Mouse (Mus musculus): ENCODE measurements at regions not wholly inside any gene's neighbourhood (a gene's known extent, or its start where the extent isn't known, plus 50 kb on each side); places are given as distances from the start of the nearest gene placed in this dataset.
"Not testable (repeated sequence)": the region's sequence is repeated elsewhere in the genome, so short reads cannot be mapped to it uniquely, and the experiment has no call there.

DNA sequence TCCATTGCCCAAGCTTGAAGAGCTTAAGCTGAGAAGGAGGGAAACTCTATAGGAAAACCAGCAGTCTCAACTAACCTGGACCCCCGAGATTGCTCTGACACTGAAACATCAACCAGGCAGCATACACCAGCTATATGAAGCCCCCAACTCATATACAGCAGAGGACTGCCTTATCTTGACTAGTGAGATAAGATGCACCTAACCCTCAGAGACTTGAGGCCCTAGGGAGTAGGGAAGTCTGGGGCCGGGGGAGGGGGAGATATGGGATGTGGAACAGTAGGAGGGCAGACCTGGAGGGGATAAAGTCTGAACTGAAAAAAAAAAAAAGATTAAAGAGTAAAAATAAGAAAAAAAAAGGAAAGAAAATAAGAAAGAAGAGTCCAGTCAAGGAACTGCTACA is 540.5 kb upstream of the Pkdcc start:
- DNase-seq (ENCODE audit: low spot score) = no peak

DNA sequence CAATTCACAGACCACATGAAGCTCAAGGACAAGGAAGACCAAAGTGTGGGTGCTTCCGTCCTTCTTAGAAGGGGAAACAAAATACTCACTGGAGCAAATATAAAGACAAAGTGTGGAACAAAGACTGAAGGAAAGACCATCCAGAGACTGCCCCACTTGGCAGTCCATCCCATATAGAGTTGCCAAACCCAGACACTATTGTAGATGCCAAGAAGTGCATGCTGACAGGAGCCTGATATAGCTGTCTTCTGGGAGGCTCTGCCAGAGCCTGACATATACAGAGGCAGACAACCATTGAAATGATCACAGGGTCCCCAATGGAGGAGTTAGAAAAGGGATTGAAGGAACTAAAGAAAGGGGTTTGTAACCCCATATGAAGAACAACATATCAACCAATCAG is 548.5 kb upstream of the Pkdcc start:
- not testable (repeated sequence) for DNase-seq (ENCODE audit: low spot score)

DNA sequence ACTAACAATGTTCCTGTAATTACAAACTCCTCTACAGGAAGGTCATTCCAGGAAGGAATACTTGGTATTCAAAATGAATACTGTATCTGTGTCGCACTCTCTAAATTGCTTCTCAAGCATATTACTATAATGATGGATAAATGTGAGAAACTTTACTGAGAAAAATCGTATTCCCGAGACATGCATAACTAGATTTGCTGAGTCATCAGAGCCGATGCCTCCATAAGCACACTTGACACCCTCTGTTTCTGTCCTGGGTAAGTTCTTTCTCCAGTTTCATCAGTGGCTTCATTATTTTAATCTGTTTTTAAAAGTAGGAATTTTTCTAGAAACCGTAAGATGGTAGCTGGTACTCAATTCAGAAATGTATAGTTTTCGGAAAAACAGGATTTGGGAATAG is 550.7 kb upstream of the Pkdcc start:
- no peak for DNase-seq (ENCODE audit: low spot score)

DNA sequence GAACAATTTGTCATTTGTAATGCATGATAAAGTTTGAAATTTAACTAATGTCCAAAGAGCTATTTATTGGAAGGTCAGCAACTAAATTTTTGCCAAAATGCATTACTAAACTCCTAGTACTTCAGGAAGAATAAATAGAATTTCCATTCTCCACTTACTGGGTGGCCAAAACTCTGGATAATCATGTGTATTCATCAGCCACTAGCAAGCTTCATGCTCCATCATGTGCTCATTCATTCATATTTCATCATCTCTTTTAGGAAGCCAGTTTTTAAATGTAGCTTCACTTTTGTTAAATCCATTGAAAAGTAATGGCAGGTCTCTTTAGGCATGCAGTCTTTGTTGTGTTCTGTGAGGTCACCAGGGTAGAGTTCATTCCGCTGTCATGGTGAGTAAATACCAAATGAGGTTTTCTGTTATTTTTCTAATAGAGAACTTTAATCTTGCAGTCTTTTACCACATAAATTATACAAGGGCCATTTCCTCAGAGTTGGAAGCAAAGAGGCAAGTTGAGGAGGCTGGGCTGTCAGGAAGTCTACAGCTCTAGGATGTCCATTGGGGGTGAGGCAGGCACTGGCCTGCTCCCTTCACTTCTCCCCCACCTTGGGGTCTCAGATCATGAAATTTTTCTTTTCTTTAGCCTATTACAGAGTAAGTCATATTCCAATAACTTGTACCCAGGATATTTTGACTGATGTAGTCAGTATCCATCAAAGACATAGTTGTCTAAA is 578.5 kb upstream of the Pkdcc start:
- no peak for DNase-seq (ENCODE audit: low spot score)

GRCm38 (mm10) chr17:82635849-82636248 is 579.2 kb upstream of the Pkdcc start:
- DNase-seq (ENCODE audit: low spot score) = no peak

DNA sequence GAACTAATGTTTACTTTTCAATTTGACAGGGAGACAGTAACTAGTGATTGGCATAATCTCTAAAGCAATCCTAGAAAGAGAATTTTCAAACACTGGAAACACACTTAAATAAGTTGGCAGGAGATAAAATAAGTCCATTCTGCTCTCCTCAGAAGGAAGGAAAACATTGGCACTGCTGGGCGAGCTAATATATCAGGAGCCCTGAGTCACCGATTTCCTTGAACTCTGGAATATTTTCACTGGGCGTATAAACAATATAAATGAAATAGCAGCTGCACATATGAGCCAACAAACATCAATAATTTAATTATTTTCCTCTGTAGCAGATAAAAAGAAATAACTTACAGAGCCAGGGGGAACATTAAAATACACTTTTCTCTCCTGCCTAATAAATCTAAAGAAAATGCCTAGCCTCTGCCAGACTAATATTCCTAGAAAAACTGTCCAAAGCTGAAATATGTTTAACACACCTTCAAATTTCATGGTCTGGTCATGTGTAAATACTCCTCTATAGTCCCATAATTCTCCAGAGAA is 608.4 kb upstream of the Pkdcc start:
- no peak for DNase-seq (ENCODE audit: low spot score)

GRCm38 (mm10) chr17:82583801-82584200 is 631.3 kb upstream of the Pkdcc start:
- no peak for DNase-seq (ENCODE audit: low spot score)

- peak; percentile 5 for DNase-seq (ENCODE audit: low spot score)
These were observed 681.6 kb upstream of the Pkdcc start for GRCm38 (mm10) chr17:82533521-82533920.

DNA sequence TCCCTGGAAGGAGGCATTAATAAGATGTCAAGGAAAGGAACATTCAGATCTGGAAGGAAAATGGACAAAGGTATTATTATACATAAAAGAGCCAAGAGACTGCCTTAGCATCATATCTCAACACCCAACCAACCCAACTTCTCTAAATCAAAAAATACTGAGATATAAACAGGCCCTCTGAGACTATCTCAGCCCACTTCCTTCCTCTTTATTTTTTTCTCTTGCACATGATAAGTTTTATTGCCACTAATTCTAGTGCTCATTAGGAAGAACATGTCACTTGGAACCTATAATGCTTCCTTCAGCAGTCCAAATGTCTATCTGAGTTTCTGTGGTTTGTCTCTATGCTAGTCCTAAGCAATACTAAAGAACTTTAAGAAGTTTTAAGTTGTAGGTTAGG is 697.0 kb upstream of the Pkdcc start:
- no peak for DNase-seq (ENCODE audit: low spot score)

- DNase-seq (ENCODE audit: low spot score) = no peak
These were observed 698.2 kb upstream of the Pkdcc start for GRCm38 (mm10) chr17:82516850-82517249.

- no peak for DNase-seq (ENCODE audit: low spot score)
These were observed 701.3 kb upstream of the Pkdcc start for GRCm38 (mm10) chr17:82513816-82514215.

DNA sequence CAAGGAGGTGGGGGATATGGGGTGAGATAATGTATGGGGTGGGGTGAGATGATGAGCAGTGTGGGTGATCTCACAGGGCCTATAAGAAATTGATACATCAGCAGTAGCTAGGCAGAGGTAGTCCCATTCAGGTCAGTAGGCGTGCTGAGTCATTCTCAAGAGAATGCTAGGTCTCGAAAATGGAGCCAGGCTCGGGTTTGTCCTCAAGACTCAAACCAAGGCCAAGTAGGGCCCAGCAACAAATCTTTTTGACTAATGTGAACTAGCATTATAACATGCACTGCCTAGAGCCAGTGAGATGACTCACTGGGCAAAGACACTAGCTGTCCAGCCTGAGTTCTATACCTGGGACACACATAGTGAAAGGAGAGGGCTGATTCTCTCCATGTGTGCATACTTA is 710.8 kb upstream of the Pkdcc start:
- DNase-seq (ENCODE audit: low spot score) = no peak

GRCm38 (mm10) chr17:82485544-82485943 is 729.5 kb upstream of the Pkdcc start:
- DNase-seq (ENCODE audit: low spot score) = no peak

GRCm38 (mm10) chr17:82484609-82485008 is 730.5 kb upstream of the Pkdcc start:
- no peak for DNase-seq (ENCODE audit: low spot score)

DNA sequence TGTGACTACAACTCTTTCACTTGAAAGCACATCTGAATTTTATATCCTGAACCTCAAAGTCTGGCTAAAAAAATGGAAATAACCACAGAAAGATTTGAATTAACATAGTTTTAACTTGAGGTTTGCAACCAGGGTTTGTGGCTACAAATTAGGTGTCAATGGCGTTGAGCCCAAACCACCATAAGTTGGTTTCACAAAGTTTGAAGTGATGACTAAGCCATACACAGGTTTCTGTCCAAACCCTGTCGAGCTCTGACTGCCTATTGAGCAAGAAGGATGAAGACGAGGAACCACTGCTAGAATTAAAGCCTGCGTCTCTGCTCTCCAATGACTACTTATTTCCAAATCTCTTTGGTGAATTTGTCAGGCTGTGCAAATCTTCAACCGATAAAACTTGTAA is 719.8 kb upstream of the Slc8a1 start:
- no peak for DNase-seq (ENCODE audit: low spot score)

- DNase-seq (ENCODE audit: low spot score) = no peak
These were observed 715.7 kb upstream of the Slc8a1 start for GRCm38 (mm10) chr17:82453847-82454246.

DNA sequence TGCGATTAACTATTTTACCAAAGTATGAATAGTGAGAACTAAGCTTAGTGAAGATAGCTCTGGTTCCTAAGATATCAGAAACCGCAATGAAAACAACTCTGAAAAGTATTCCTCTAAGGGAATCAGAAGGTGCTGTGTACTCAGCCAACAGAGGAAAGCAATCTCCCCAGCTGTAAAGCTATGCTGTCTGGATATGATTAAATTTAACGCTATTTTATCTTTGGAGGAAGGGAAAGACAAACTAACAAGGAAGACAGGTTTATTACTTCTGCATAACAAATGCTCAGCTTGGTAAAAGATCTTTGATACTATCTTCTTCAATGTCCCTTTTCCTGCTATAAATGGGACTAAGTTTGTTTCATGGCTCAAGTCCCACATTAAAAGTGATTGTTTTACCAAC is 700.9 kb upstream of the Slc8a1 start:
- no peak for DNase-seq (ENCODE audit: low spot score)

DNA sequence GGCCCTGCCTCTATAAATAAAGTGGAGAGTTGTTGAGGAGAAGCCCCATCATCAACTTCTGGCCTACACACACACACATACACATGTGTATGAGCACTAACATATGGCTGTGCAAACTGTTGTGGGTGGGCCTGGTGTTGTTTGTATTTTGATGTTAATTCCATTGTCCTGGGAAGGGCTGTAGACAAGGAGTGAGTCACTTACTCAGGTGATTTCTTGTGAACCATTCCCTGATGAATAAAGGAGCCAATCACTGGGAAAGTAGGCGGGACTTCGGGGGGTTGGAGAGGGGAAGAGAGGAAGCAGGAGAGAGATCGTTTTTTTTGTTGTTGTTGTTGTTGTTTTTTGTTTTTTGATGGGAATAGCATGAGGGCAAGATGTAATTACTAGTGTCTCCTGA is 699.0 kb upstream of the Slc8a1 start:
- no peak for DNase-seq (ENCODE audit: low spot score)

GRCm38 (mm10) chr17:82432678-82433077 is 694.5 kb upstream of the Slc8a1 start:
- peak; percentile 5 for DNase-seq (ENCODE audit: low spot score)

DNA sequence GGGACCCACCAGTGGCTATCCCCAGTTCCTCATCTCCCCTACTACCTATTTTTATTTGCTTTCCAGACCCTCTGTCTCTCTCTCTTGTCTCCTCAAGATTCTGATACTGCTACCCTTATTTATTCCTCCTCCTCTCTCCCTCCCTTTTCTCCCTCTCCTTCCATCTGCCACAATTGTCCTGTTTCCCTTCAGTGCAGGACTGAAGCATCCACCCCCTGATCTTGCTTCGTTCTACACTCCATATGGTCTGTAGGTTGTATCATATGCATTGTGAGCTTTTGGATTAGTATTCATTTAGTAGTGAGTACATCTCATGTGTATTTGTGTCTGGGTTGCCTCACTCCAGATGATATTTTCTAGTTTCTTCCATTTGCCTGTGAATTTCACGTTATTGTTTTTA is 670.1 kb upstream of the Slc8a1 start:
- no peak for DNase-seq (ENCODE audit: low spot score)

GRCm38 (mm10) chr17:82399328-82399727 is 661.2 kb upstream of the Slc8a1 start:
- DNase-seq (ENCODE audit: low spot score) = no peak

DNA sequence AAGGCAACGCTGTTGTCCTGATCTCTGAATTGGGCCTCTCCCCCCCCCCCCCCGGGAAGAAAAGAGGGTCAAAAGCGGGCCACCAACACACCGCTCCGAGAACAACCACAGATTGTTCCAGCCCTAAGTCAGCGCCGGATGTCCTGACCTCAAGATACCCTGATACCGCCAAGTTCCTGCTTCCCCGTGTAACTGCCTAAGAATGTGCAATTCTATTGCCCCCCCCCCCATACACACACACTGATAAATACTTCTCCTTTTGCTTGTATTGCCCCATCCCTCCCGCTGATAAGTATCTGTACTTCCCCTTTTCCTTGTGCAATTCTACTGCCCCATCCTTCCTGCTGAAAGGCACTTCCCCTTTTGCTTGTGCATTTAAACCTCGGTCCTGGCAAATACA is 641.2 kb upstream of the Slc8a1 start:
- not testable (repeated sequence) for DNase-seq (ENCODE audit: low spot score)

DNA sequence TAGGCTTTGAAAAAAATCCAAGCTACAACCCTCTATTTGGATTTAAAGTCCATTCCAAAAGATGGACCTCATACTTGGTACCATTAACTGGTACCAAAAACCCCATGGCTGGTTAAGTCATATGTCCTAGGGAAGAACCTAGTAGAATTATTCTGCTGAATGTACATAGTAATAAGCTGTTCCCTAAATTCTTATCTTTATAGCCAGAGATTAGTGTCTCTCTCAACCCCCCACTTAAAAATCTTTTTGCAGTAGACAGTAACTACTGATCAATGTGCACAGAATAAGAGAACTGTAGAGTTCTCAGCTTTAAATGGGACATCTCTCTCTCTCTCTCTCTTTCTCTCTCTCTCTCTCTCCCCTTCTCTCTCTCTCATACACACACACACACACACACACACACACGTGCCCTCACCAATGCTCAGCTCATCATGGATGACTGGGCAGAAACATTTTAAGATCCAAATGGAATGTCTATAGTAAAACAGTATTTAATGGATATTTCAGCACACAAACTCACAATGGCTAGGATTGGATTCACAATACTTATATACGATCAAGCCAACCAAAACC is 640.2 kb upstream of the Slc8a1 start:
- DNase-seq (ENCODE audit: low spot score) = no peak

DNA sequence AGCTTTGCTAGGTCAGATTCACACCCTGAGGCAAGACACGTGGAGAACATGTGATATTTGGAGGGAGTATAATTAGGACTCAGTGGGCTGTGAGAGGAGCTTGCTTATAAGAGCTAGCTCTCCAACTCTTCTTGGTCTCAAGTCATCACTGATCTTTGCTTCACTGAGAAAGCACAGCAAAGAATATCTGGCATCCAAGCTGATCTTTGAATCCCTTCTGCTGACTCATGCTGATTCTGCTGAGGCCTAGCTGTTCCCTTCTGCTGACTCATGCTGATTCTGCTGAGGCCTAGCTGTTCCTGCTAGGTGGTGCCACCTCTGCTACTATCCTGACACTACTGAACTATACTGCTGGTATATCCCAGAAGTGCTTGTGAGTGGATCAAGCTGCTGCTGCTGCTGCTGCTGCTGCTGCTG is 639.0 kb upstream of the Slc8a1 start:
- no peak for DNase-seq (ENCODE audit: low spot score)
